Mouse (Mus musculus) layer of hippocampus, adult 9-10 months (tissue): ENCODE measurements around the gene Bola2.

Experiments
- DNase-seq: peaks from one replicate; pipeline ENCODE4 v3.0.0; 2022; ENCODE audit warnings: low spot score

Gene Bola2

DNA sequence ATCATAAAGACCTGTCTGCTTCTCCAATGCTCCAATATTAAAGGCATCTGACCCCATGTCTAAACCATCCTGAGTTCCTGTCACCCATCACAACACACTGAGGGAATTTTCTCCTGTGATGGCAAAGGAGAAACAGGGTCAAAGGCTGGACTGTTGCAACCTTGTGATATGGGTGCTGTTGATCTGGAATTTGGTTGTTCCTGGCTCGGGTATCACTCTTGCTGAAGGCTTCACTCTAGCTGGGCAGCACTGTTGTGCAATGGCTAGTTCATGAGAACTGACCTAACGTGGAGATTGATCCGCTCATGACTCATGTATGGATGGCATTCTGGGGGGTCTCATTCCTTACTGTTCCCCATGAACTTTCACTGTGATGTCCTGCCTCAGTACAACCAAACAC, 6.2 kb upstream of the Bola2 start:
- no peak for DNase-seq

DNA sequence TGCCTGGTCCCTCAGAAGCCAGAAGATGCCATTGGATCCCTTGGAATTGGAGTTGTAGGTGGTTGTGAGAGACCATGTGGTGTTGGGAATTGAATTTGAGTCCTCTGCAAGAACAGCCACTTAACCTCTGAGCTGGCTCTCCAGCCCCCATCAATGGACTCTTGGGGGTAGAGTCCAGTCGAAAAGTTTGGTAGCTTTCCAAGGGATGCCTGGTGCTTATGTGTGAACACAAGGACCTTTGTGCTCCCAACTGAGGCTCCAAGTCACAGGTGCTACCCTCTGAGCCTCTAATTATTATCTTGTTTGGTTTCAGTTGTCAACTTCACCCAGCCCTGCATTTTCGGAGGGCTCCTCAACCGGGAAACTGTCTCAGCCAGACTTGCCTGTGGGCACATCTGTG, 4.5 kb upstream of the Bola2 start:
- no peak for DNase-seq

DNA sequence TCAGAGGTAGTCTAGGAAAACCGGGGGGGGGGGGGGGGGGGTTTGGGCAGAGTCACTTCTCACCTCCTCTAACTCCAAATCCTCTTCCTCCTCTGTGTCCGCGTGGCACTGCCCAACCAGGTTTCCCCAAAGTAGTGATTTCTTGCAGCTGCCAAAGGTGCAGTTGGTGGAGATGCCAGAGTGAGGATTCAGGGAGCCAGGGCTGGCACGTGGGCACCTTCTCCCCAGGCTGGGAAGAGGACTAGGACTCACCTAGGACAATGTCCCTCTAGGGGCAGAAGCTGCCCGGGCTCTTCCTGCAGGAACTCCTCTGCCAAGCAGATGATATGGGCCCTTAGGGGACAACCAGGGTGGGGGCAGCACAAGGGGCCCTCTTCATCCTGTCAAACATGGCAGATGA, 3.5 kb upstream of the Bola2 start:
- no peak for DNase-seq

DNA sequence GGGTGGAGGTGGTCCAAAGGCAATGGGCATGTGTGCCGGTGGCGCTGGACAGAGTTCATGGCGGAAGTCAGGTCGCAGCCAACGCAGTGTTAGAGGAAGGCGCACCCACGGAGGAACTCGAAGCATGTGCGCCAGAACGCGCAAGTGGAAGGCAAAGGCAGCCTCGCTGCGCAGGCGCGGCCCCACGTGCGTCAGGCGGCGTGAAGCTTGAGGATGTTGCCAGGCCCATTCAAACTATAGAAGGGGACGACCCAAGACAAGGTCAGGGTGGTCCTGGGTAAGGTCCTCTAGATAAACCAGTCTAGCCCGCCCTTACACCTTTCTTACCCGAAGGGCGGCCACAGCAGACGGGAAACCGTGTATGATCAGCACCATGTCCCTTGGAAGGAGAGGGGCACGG, 2.8 kb upstream of the Bola2 start:
- DNase-seq: no peak

DNA sequence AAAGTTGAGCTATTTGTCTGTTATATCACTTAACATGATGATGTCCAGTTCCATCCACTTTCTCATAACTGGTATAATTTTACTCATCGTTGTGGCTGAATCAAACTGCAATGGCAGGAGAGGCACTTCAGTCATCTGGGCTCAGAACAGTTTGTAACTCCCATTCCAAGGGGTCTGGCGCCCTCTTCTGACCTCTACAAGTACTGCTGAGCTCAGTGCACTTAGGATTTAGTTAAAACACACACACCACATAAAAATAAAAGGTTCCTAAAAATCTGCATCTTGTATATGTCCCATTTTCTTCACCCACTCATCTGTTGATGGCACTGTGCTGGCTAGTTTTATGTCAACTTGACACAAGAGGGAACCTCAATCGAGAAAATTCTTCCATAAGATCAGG, 1.9 kb upstream of the Bola2 start:
- peak; percentile 85 for DNase-seq

DNA sequence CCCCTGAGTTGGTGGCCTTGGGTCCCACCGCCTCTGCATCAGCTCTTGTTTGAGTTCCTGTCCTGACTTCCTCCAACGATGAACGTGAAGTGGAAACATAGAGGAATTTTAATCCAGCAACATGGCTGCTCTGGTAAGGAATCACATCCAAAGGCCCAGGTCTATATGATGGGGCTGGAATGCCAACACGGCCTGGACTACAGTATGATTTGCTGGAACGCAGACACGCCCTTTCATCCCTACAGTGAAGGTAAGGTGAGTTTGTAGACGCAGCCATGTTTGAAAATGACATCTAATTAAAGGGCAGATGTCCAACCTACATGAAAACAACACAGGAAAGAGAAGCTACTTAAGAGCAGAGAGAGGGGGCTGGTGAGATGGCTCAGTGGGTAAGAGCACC, 1.4 kb upstream of the Bola2 start:
- DNase-seq: no peak

DNA sequence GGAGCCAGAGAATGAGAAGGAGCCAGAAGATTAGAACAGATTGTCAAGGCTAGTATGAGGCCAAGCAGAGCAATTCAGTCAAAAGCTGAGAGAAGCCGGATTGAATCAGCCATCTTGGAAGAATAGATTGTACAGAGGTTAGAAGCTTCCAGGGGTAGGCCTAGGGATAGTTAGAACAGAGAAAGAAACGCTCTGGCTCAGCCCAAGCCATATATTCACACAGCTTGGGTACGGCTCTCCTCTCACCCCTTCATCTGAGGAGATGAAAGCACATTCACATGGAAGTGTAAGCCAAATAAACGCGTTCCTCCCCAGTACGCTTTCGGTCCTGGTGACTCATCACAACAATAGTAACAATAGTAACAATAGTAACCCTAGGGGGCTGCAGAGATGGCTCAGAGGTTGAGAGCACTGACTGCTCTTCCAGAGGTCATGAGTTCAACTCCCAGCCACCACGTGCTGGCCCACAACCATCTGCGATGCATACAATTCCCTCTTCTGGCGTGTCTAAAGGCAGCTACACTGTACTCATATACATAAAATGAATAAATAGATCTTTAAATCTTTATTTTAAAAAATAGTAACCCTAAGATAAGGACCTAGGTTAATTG, 655 bp upstream of the Bola2 start:
- no peak for DNase-seq

DNA sequence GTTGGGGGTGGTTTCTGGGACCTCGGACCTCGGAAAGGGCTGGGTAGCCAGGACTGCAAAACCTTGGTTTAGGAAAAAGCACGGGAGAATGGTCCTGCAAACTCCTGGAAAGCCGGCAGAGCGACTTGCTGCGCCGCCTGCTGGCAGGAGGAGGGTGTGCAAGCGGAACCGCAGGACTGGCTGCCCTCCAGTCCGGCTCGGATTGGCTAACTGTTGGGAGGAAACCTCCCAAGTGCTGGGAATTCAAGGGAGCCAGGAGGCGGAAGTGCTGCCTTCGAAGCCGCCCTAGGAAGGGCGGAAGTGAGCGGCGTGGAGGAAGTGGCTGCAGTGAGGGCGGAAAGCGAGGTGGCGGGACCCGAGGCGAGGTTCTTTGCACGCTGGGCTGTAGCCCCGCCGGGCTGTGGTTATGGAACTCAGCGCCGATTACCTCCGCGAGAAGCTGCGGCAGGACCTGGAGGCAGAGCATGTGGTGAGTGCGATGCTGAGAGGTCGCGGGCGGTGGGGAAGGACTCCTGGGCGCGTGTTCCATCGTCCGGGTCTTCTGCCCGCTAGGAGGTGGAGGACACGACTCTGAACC, 518 bp downstream of the Bola2 start, which contains the start of gene Slx1b:
Slx1b (minus strand) TSS at position 154 of the 577 bp plus-strand sequence.
- peak; percentile 89 for DNase-seq

DNA sequence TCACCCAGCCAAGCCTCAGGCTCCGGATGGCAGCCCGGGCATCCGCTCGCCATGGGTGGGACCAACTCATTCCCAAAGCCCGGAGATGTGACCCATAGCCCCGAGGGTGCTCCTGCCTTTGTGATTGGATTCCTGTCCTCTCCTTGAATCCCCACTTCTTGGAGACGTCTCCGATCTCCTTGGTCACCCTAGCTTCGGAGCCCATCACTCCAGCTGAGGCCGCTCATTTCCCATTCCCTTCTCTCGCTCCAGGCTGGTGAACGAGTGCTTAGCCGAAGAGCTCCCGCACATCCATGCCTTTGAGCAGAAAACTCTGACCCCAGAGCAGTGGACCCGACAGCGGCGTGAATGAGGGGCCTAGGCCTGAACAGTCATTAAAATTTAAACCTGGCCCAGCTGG, 1.1 kb downstream of the Bola2 start:
- DNase-seq: no peak

DNA sequence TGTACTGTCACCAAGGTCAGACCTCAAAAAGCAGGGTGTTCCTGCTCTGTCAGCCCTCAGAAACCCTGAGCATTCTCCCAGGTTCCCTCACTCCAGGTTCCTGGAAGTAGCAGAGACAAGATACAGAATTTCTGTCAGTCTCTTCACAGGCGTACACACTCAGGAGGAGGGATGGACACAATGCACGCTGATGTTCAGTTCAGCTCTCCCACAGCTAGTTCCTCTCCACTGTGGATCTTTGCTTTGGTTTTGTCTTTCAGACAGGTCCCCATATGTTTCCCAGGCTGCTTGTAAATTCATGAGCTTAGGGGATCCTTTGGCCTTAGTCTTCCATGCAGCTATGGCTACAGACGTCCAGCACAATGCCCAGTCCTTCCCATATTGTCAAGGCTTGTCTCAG, 1.7 kb downstream of the Bola2 start:
- no peak for DNase-seq

DNA sequence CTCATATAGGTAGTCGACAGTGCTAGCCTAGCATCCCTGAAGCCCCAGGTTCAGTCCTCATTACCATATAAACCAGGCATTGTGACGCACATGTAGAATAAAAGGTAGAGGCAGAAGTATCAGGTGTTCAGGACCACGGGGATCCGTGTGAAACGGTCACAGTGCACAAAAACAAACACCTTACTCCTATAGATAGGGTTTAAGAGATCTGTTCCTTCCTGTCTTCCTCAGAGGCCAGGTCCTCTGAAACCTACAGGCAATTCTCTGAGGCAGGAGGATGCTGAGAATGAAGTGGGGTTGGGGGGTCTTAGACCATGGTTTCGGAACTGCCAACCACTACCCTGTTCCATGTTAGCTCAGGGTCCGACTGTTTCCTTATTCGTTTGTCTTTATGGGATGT, 2.6 kb downstream of the Bola2 start:
- DNase-seq: no peak

DNA sequence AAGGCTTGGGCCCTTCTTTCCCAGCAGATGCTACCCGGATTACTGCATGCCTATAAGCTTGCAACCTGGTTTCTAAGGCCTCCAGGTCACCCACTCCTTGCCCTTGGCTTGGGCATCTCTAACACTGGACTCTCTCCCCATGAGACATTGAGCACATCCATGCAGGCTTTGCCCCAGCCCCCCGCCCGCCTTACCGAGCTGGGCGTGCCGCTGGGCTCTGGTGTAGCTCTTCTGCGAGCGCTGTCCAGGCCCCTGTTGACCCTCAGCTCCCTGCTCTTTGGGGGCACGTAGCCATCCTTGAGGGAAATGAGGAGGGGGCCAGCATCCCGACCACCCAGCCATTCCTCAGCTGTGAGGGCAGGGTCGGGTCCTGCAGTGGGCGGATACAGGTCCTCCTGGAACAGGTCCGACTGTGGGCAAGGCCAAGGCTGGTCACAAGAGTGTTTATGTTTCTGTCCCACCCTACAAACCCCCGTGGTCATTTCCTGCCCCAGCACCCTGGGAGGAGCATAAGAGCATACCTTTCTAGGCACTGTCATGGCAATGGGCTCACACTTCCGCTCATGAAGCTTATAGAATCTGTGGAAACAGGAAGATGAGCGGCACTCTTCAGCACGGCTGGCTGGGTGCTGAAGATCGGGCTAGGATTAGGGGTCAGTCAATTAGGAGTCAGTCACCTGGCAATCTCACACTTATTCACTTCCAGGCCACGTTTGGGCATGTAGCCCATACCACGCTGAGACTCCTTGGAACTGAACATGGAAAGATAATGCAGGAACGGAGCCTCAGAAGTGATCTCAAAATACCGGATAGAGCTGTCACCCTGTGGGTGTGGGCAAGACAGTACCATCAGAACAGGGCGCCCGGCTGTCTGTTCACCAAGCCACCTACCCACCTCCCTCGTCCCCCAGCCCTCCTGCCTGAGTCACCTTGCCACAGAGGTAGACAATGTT, 5.1 kb downstream of the Bola2 start:
- no peak for DNase-seq

DNA sequence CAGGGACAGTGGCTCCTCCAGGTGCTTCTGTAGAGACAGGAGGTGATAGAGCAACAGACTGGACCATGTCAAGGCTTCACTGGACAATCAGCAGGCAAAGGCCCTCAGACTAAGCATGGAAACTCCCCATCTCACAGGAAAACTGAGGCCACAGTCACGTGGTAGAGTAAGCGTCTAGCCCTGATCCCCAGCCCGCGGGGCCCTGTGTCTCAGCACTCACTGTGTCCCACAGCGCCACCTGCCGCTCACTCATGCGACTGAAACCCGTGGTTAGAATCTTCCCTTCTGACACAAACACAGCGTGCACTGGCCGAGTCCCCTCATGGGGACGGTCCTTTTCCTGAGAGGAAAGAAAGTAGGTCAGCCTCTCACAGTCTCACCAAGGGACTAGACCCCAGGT, 5.9 kb downstream of the Bola2 start:
- DNase-seq: peak; percentile 90

DNA sequence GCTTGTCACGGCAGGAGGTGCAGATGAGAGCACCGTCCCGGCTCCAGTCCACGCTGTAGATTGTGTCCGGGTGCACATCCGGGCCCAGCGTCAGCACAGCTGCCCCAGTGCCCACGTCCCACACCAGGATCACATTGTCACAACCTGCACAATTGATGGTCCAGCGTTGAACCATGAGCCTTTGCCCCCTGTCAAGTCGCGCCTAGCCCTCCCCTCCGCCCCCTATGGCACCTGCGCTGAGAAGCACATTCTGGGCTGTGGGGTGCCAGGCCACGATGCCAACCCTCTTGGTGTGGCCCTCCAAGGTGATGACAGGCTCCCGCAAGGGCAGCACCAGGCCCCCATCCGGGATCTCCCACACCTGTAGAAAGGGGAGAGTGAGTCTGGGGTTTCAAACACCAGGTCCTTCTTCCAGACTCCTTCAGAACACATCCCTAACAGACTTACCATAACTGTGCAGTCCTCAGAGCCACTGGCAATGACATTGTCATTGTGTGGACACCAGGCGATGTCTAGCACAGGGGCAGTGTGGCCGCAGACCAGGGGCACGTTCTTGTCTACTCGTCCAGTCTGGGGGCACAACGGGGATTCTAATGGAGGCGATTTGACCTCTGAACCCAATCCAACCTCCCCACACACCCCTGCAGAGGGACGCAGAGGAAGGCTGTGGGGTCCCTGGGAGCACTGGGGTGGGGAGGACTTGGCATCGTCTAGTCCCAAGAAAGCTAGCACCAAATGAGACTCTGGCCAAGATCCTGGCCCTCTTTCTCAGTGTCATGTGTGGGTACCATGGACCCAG, 6.6 kb downstream of the Bola2 start:
- no peak for DNase-seq

DNA sequence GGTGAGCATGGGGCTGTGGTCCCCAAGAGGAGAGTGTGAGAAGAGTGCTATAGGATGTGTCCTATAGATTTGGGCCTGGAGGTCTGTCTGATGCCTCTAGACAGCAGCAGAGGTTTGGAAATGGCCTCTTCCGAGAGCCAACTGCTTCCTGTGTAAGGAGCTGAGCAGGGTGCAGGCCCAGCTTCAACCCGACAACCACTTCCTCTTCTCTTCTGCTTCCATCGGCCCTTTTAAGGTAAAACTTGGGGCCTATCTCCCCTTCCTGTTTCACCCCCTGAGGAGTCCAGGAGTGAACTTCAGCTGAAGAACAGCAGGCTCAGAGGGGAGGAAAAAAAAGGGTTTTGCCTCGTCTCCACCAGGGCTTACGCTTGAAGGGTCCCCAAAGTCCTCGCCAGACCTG, 7.2 kb downstream of the Bola2 start:
- no peak for DNase-seq

DNA sequence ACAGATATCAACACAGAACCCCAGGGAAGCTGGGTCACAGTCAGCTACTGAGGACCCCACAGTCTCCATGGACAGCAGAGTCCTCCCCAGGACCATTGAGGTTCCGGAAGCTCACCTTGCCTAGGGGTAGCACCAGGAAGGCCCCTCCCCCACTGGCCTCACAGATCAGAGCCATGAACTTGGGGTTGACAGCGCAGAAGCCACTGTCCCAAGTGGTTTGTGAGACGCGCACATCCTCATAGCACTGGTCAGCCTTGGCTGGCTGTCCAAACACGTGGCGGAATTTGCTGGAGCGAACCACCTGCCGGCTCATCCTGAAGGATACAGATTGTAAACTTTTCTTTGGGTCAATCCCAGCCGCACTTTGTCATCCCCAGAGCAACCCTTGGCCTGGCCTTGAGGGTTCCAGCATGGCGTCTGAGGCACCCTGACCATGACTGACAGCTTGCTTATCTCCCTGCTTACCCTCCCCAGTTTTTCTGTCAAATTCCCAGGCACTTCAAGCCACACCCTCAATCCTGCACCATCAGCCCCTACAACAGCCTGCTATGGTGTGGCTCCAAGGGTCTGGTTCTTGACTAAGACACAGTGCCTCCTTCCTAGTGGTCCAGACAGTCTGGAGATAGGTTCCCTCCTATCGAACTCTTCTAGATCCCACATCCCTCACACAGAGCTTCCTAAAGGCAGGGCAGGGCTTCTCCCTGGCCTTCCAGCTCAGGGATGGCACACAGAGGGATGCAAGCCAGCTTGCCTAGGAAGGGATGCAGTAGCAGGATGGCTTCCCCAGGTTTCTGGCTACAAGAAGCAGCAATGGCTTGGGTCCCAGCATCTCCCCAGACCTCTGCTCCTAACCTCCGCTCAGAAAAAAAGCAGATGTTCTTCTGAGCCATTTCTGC, 7.9 kb downstream of the Bola2 start:
- DNase-seq: no peak

DNA sequence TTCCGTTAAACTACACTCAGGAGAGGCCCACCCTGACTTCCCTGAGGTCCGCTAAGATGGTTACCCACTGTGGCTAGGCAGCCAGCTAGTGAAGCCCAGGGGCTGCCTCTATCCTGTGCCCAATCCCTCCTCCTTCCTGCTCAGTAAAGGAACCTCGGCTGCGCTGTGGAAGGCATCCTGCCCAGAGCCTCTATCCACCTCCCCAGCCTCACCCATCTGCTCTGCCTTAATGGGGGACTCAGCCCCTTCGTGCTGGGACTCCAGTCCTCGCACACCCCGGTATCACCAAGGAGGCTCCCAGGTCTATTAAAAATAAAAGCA, 8.5 kb downstream of the Bola2 start:
- DNase-seq: no peak

DNA sequence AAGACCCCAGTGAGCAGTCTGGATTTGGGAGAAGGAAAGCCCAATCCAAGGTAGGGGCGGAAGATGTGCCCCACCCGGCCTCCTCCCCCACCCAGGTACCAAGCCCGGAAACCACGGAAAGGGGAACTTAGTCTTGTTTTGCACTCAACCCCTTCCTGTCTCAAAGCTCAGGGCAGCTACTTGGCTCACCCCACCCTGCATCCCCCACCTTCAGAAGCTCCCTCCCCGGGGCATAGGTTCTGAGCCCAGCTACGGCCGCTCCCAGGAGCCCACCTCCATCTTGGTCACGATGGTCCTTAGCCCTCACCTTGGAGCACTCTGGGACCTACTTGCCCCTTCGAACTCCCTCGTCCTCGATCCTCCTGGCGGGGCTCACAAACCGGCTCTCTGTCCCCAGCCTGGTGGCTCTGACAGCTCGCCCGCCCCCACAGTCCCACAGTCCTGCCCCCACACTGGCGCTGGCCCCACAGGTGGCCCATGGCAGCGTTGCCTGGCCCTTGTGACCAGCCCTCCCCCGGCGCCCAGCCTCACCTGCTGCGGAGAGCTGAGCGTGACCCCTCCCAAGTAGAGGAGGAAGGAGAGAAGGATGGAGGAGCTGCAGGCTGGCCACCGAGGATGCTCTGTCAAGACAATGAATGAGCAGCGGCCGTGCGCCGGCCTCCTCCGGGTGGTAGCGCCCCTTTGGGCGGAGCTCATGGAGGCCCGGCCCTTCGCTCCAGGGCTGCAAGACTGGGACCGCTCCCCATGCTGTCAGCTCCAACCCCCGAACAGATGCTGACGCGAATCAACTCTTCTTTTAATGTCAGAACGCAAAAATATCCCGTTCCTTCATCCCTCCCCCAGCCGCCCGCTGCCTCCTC, 9.2 kb downstream of the Bola2 start:
- DNase-seq: peak; percentile 77

DNA sequence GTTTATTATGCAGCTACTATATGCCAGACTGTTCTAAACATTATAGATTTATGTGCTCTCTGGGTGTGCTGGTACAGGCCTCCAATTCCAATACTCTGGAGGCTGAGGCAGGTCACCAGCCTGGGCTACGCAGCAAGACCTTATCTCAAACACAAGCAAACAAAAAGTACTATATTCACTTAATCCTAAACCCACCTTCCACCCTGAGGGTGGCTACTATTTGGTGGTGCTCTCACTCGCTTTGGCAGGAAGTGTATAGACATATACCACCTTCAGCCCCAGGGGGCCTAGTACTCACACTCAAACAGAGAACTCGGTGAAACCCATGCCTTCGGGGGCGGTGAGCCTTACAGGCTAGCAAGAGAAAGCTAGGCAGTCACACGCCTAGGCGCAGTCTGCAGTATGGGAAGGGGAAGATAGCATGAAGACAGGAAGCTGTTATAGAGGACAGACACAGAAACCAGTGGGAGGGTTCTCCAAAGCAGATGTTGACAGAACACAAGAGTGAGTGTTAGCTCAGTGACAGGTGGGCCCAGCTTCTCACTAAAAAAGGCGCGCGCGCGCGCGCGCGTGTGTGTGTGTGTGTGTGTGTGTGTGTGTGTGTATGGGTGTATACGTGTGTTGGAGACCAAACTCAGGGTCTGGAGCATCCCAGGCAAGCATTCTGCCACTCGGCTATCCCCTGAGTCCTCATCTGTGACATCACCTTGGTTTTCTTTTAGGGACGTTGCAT, 12.4 kb downstream of the Bola2 start, which contains the start of gene Coro1a:
Coro1a (minus strand) TSS at position 346 of the 733 bp plus-strand sequence.
- no peak for DNase-seq
